Mouse (Mus musculus) CH12.LX (cell line): ENCODE measurements around the gene Slc16a2. TPM values are rescaled to one million over a fixed set of nuclear protein-coding genes. Genes with fewer than 3 reads are reported as not detected.

ENCODE experiments used
- DNase-seq: peaks from one replicate; pipeline ENCODE4 v3.0.0-alpha.2; 2013; ENCODE audit errors: extremely low read depth
- H3K27ac ChIP-seq: 2 replicates; pipeline ENCODE4 v1.5.1; 2012; ENCODE audit warnings: low read depth, mild to moderate bottlenecking, control low read depth, moderate library complexity; ENCODE audit not compliant: insufficient read depth
- H3K27me3 ChIP-seq: replicated peaks from 2 replicates; pipeline ENCODE3; 2012; ENCODE audit warnings: inconsistent platforms
- H3K36me3 ChIP-seq, 2 experiments: replicated peaks in 1 of 2; 2 replicates each; pipeline versions ENCODE3 to v1.6.1; 2012; ENCODE audit warnings: inconsistent platforms in 1 of 2, low read length in 1 of 2, mild to moderate bottlenecking in 1 of 2, mixed read lengths in 1 of 2, moderate library complexity in 1 of 2; ENCODE audit not compliant: control insufficient read depth in 1 of 2, insufficient read depth in 1 of 2
- H3K4me1 ChIP-seq, 2 experiments: 2 replicates each; pipeline ENCODE4 v1.6.1; 2012; ENCODE audit warnings: inconsistent platforms in 1 of 2, moderate library complexity in 1 of 2; ENCODE audit not compliant: insufficient read depth in 2 of 2, control insufficient read depth in 1 of 2
- H3K4me2 ChIP-seq: 2 replicates; pipeline ENCODE4 v1.6.1; 2012; ENCODE audit warnings: low read depth, mild to moderate bottlenecking, control low read depth; ENCODE audit not compliant: poor library complexity, insufficient read depth, severe bottlenecking
- H3K4me3 ChIP-seq, 3 experiments: fragments of 150-350 bp in 1 of 3; sonication (generic) in 1 of 3; replicated peaks in 1 of 3; 2 replicates each; pipeline versions ENCODE3 to v1.5.1; 2011 to 2012; ENCODE audit warnings: low read depth in 2 of 3, low read length in 2 of 3, mild to moderate bottlenecking in 2 of 3, moderate library complexity in 2 of 3, control low read depth in 1 of 3, improper control_type of control experiment in 1 of 3, inconsistent platforms in 1 of 3, mixed read lengths in 1 of 3; ENCODE audit not compliant: poor library complexity in 1 of 3
- H3K79me2 ChIP-seq: replicated peaks from 2 replicates; pipeline ENCODE4 v1.6.1; 2012; ENCODE audit warnings: mild to moderate bottlenecking, moderate library complexity; ENCODE audit not compliant: control insufficient read depth, poor library complexity, insufficient read depth, severe bottlenecking; ENCODE audit errors: extremely low read depth
- H3K9ac ChIP-seq: 2 replicates; pipeline ENCODE4 v1.6.1; 2012; ENCODE audit warnings: low read depth, mild to moderate bottlenecking, control low read depth, moderate library complexity; ENCODE audit not compliant: insufficient read depth
- H3K9me3 ChIP-seq: replicated peaks from 2 replicates; pipeline ENCODE3; 2012; ENCODE audit warnings: low read length, inconsistent platforms, mixed read lengths
- BHLHE40 ChIP-seq: IDR thresholded peaks from 2 replicates; pipeline ENCODE4 v1.6.1; 2011; ENCODE audit warnings: mild to moderate bottlenecking, low read depth, low read length, improper control_type of control experiment
- CHD1 ChIP-seq: IDR thresholded peaks from 2 replicates; pipeline ENCODE4 v1.6.1; 2012; ENCODE audit warnings: low read depth, low read length, improper control_type of control experiment, inconsistent platforms
- CHD2 ChIP-seq: IDR thresholded peaks from 2 replicates; pipeline ENCODE4 v1.6.1; 2011; ENCODE audit warnings: low read length, improper control_type of control experiment
- CTCF ChIP-seq, 2 experiments: IDR thresholded peaks in 1 of 2; conservative IDR thresholded peaks in 1 of 2; 2 replicates each; pipeline ENCODE4 v1.5.1; 2011 to 2012; ENCODE audit warnings: low read depth in 2 of 2, low read length in 2 of 2, improper control_type of control experiment in 1 of 2, inconsistent platforms in 1 of 2, mild to moderate bottlenecking in 1 of 2, moderate library complexity in 1 of 2
- ETS1 ChIP-seq: conservative IDR thresholded peaks from 2 replicates; pipeline ENCODE4 v1.6.1; 2012; ENCODE audit warnings: low read depth, mild to moderate bottlenecking, inconsistent platforms, low read length, improper control_type of control experiment, moderate library complexity
- HCFC1 ChIP-seq: IDR thresholded peaks from 2 replicates; pipeline ENCODE4 v1.6.1; 2012; ENCODE audit warnings: low read depth, mild to moderate bottlenecking, inconsistent platforms, low read length, improper control_type of control experiment
- JUND ChIP-seq: conservative IDR thresholded peaks from 2 replicates; pipeline ENCODE4 v1.6.1; 2011; ENCODE audit warnings: low read depth, low read length, improper control_type of control experiment
- MAZ ChIP-seq: IDR thresholded peaks from 2 replicates; pipeline ENCODE4 v1.6.1; 2012; ENCODE audit warnings: low read depth, mild to moderate bottlenecking, inconsistent platforms, low read length, improper control_type of control experiment, moderate library complexity
- MYC ChIP-seq: IDR thresholded peaks from 2 replicates; pipeline ENCODE4 v1.6.1; 2011; ENCODE audit warnings: low read depth, mild to moderate bottlenecking, improper control_type of control experiment, low read length
- NELFE ChIP-seq: IDR thresholded peaks from 2 replicates; pipeline ENCODE4 v1.6.1; 2011; ENCODE audit warnings: low read depth, low read length, improper control_type of control experiment
- NRF1 ChIP-seq: IDR thresholded peaks from 2 replicates; pipeline ENCODE4 v1.6.1; 2014; ENCODE audit warnings: low read depth, mild to moderate bottlenecking, inconsistent platforms, low read length, improper control_type of control experiment, moderate library complexity
- RCOR1 ChIP-seq: conservative IDR thresholded peaks from 2 replicates; pipeline ENCODE4 v1.6.1; 2012; ENCODE audit warnings: low read depth, mild to moderate bottlenecking, inconsistent platforms, low read length, improper control_type of control experiment
- SMC3 ChIP-seq: IDR thresholded peaks from 2 replicates; pipeline ENCODE4 v1.6.1; 2011; ENCODE audit warnings: low read depth, low read length, improper control_type of control experiment
- TCF12 ChIP-seq: IDR thresholded peaks from 2 replicates; pipeline ENCODE4 v1.6.1; 2014; ENCODE audit warnings: low read depth, mild to moderate bottlenecking, inconsistent platforms, low read length, improper control_type of control experiment
- UBTF ChIP-seq: IDR thresholded peaks from 2 replicates; pipeline ENCODE4 v1.6.1; 2012; ENCODE audit warnings: low read depth, mild to moderate bottlenecking, inconsistent platforms, low read length, improper control_type of control experiment, moderate library complexity
- ZC3H11A ChIP-seq: IDR thresholded peaks from 2 replicates; pipeline ENCODE4 v1.6.1; 2012; ENCODE audit warnings: low read depth, mild to moderate bottlenecking, inconsistent platforms, low read length, improper control_type of control experiment
- ZKSCAN1 ChIP-seq: IDR thresholded peaks from 2 replicates; pipeline ENCODE4 v1.6.1; 2012; ENCODE audit warnings: low read depth, inconsistent platforms, low read length, improper control_type of control experiment, borderline replicate concordance
- ZMIZ1 ChIP-seq: IDR thresholded peaks from 2 replicates; pipeline ENCODE4 v1.6.1; 2012; ENCODE audit warnings: low read depth, mild to moderate bottlenecking, inconsistent platforms, low read length, improper control_type of control experiment
- dilution Hi-C: fragments of 300-500 bp; cut with MboI; formaldehyde crosslinking; loops from 2 replicates; pipeline ENCODE4 v1.14.3; 2020; ENCODE audit warnings: low sequenced_read_pairs; ENCODE audit not compliant: extremely low pct_unique_long_range_greater_than_20kb, extremely low pct_ligation_motif_present
- in situ Hi-C: fragments of 300-500 bp; cut with MboI; formaldehyde crosslinking; loops from 3 replicates; pipeline ENCODE4 v1.14.3; 2019; ENCODE audit warnings: low sequenced_read_pairs, low pct_ligation_motif_present, low pct_unique_long_range_greater_than_20kb, mixed read lengths
- polyA plus RNA-seq: library from polyadenylated mRNA; unstranded; fragments of >175 nt; gene quantifications from 2 replicates; pipeline ENCODE4 v1.2.1, GENCODE M21; 2012; ENCODE audit warnings: low read depth; ENCODE audit not compliant: insufficient read length
- total RNA-seq, 2 experiments: library from RNA; depleted of rRNA; stranded (reverse); fragments of 300-350 nt in 1 of 2; fragments of >200 nt in 1 of 2; gene quantifications; 2 replicates each; pipeline ENCODE4 v1.2.3; 2012 to 2014

The Slc16a2 gene
- total and polyA plus RNA-seq, 3 experiments, result 0.32 to 2.2 (median 0.42) TPM

- no peaks in the 10 kb centered on the region for H3K79me2 ChIP-seq
- dilution Hi-C loops, result no loop called here
- no peak overlapping the region for H3K27ac ChIP-seq
- no peak for DNase-seq
- H3K36me3 ChIP-seq, result no peaks in the 10 kb centered on the region
- TF ChIP-seq RCOR1 (no peak), CHD2 (no peak), BHLHE40 (no peak), SMC3 (no peak), NELFE (no peak), NRF1 (no peak), ZC3H11A (no peak), HCFC1 (no peak), ETS1 (no peak), UBTF (no peak), ZKSCAN1 (no peak), CTCF (conservative IDR thresholded peaks at IDR 0.05 in 1 of 2, IDR thresholded peaks at IDR 0.05 in 1 of 2; ENCODE audit: low read depth in 2 of 2, low read length in 2 of 2) (no peak)
- no peaks in the 10 kb centered on the region for H3K27me3 ChIP-seq
- H3K9ac ChIP-seq, result no peak overlapping the region
- peaks cover 0 to 9% of the 10 kb centered on the region in 2 experiments; a peak in 1 of 4 replicates for H3K4me1 ChIP-seq
- no peak overlapping the region for H3K4me3 ChIP-seq
- H3K4me2 ChIP-seq, result no peak overlapping the region
- in situ Hi-C loops, result no loop called here
- no peaks in the 10 kb centered on the region for H3K9me3 ChIP-seq
Observed at GRCm38 (mm10) chrX:103806373-103806772, 15.4 kb downstream of the Slc16a2 start.

- Histone ChIP-seq H3K79me2 (no peaks in the 10 kb centered on the region), H3K9me3 (no peaks in the 10 kb centered on the region), H3K27ac (no peak overlapping the region), H3K9ac (no peak overlapping the region), H3K27me3 (no peaks in the 10 kb centered on the region), H3K36me3 (no peaks in the 10 kb centered on the region), H3K4me1 (no peaks in the 10 kb centered on the region; a peak in 1 of 4 replicates), H3K4me2 (no peak overlapping the region), H3K4me3 (no peak overlapping the region)
- in situ Hi-C loops (no loop called here), dilution Hi-C loops (no loop called here)
- no peak for TF ChIP-seq HCFC1
- no peak for DNase-seq
Observed at GRCm38 (mm10) chrX:103796961-103797360, 24.8 kb downstream of the Slc16a2 start.

GRCm38 (mm10) chrX:103795506-103795905 is 26.3 kb downstream of the Slc16a2 start:
- dilution Hi-C loops (no loop called here), in situ Hi-C loops (no loop called here)
- Histone ChIP-seq H3K9me3 (no peaks in the 10 kb centered on the region), H3K4me2 (no peak overlapping the region), H3K36me3 (no peaks in the 10 kb centered on the region), H3K27ac (no peak overlapping the region), H3K4me3 (no peak overlapping the region), H3K9ac (no peak overlapping the region), H3K27me3 (no peaks in the 10 kb centered on the region), H3K79me2 (no peaks in the 10 kb centered on the region), H3K4me1 (no peaks in the 10 kb centered on the region; a peak in 1 of 4 replicates)
- TF ChIP-seq MYC (no peak), CHD1 (no peak), SMC3 (no peak), TCF12 (no peak), ZMIZ1 (no peak), ZC3H11A (no peak), JUND (no peak), MAZ (no peak), ZKSCAN1 (no peak), BHLHE40 (no peak)
- no peak for DNase-seq
